Mouse (Mus musculus) ES-E14 (cell line): ENCODE data around the gene Rc3h1.

Source experiments
- CHD2 ChIP-seq: IDR thresholded peaks from 2 replicates; pipeline ENCODE4 v1.6.1; 2014; ENCODE audit warnings: mild to moderate bottlenecking, low read depth, low read length, inconsistent platforms
- HCFC1 ChIP-seq: IDR thresholded peaks from 2 replicates; pipeline ENCODE4 v1.6.1; 2012; ENCODE audit warnings: low read length, inconsistent platforms, borderline replicate concordance; ENCODE audit not compliant: insufficient read depth
- MAFK ChIP-seq: IDR thresholded peaks from 2 replicates; pipeline ENCODE4 v1.6.1; 2014; ENCODE audit warnings: mild to moderate bottlenecking, low read depth, low read length, inconsistent platforms; ENCODE audit not compliant: insufficient read depth
- ZC3H11A ChIP-seq: IDR thresholded peaks from 2 replicates; pipeline ENCODE4 v1.6.1; 2012; ENCODE audit warnings: low read depth, mild to moderate bottlenecking, inconsistent platforms, low read length, borderline replicate concordance

DNA sequence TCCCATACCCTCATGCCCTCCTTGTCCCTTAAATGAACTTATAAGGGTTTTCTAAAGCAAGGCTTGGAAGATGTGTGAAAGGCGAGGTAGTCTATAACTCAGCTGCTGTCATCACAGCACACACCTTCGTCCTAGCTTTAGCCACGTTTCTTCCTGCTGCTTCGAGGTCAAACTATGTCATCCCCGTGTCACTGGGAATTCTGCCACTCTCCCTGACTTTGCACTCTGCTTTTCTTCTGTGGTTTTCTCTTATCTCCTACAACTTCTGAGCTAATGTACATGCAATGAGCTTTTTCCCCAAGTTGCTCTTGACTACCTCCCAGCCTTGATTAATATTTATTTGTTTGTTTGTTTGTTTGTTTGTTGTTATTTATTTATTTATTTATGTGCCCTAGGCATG, 73.8 kb downstream of the Rc3h1 start:
- TF ChIP-seq CHD2 (no peak), HCFC1 (no peak), ZC3H11A (no peak), MAFK (no peak)
